In genomic region chr9:91364127-91364970, GRCm38 (mm10) we compare ENCODE assay signal across 9 mouse cellular contexts. TPM values are rescaled to one million over a fixed set of nuclear protein-coding genes. Genes with fewer than 3 reads are reported as not detected.
A peak's percentile ranks its signal among the peaks of the same experiment; 100 is the strongest.
DNase-seq lines count a peak whose midpoint lies in the region; ATAC-seq and TF ChIP-seq lines count a peak whose summit lies in the region.
"Had no signal": no experiment of that assay in that cellular context is flagged by ENCODE, and none has a peak within 500 bp of the region (broad histone marks: within the 10 kb centered on the region; RNA-seq: fewer than 3 reads in every experiment).

No protein-coding gene starts in this region.

- H3K27ac ChIP-seq in heart, embryonic 12.5 days (ENCODE audit: poor library complexity, severe bottlenecking): no peak overlapping the region
- no peak overlapping the region for H3K27ac ChIP-seq in bone marrow macrophage, adult 2 months (ENCODE audit: insufficient read depth, low read depth, low read length)
- peak overlapping the region; percentile 93 for H3K27ac ChIP-seq in forebrain, embryonic 13.5 days
- no peak overlapping the region for H3K27ac ChIP-seq in liver, embryonic 14.5 days
- H3K27ac ChIP-seq in stomach, embryonic 14.5 days (ENCODE audit: low read length): no peak overlapping the region
- no peak overlapping the region for H3K27ac ChIP-seq in thymus, adult 2 months (ENCODE audit: control insufficient read depth, insufficient read depth, low read length)

- H3K9me3 ChIP-seq in heart, embryonic 12.5 days (replicated peaks): 0 out of 2 replicates have a peak, but pooled peaks cover 2% of the 10 kb centered on the region
- no peaks in the 10 kb centered on the region for H3K9me3 ChIP-seq in forebrain, embryonic 13.5 days (replicated peaks)
- no peaks in the 10 kb centered on the region for H3K9me3 ChIP-seq in liver, embryonic 14.5 days (ENCODE audit: control insufficient read depth, low read length)
- no peaks in the 10 kb centered on the region for H3K9me3 ChIP-seq in stomach, embryonic 14.5 days (ENCODE audit: control insufficient read depth, low read depth, low read length)

- H3K4me2 ChIP-seq in heart, embryonic 12.5 days: peak overlapping the region; percentile 53
- H3K4me2 ChIP-seq in forebrain, embryonic 13.5 days: peak overlapping the region; percentile 63
- H3K4me2 ChIP-seq in liver, embryonic 14.5 days (ENCODE audit: low read depth): peak overlapping the region; percentile 22; the same call in 1 of the 2 replicates
- peak overlapping the region; percentile 14; the same call in 1 of the 2 replicates for H3K4me2 ChIP-seq in stomach, embryonic 14.5 days (replicated peaks; ENCODE audit: low read depth, low read length)

- no peak for TF ChIP-seq CTCF in bone marrow macrophage, adult 2 months (IDR thresholded peaks at IDR 0.05; ENCODE audit: low read depth, low read length)
- TF ChIP-seq CTCF in liver, embryonic 14.5 days (IDR thresholded peaks at IDR 0.05; ENCODE audit: low read depth): no peak
- no peak for TF ChIP-seq CTCF in thymus, adult 2 months (IDR thresholded peaks at IDR 0.05; ENCODE audit: borderline replicate concordance, control insufficient read depth, extremely low read depth, insufficient read depth, low read length, poor library complexity)

- H3K4me1 ChIP-seq in heart, embryonic 12.5 days (replicated peaks): peaks cover 23% of the 10 kb centered on the region
- no peaks in the 10 kb centered on the region; the same call in 1 of the 2 replicates for H3K4me1 ChIP-seq in bone marrow macrophage, adult 2 months (ENCODE audit: control insufficient read depth, insufficient read depth, low read length)
- peaks cover 9% of the 10 kb centered on the region; the same call in 1 of the 2 replicates for H3K4me1 ChIP-seq in forebrain, embryonic 13.5 days
- no peaks in the 10 kb centered on the region for H3K4me1 ChIP-seq in liver, embryonic 14.5 days (replicated peaks; ENCODE audit: control insufficient read depth in 2 of 2, insufficient read depth in 2 of 2, low read length in 1 of 2)
- H3K4me1 ChIP-seq in stomach, embryonic 14.5 days (ENCODE audit: control insufficient read depth, insufficient read depth, low read length): 0 out of 2 replicates have a peak, but pooled peaks cover 4% of the 10 kb centered on the region
- peaks cover 5% of the 10 kb centered on the region; the same call in 1 of the 2 replicates for H3K4me1 ChIP-seq in thymus, adult 2 months (replicated peaks; ENCODE audit: control insufficient read depth, insufficient read depth, low read length)

- H3K9ac ChIP-seq in heart, embryonic 12.5 days: no peak overlapping the region
- H3K9ac ChIP-seq in forebrain, embryonic 13.5 days: peak overlapping the region; percentile 95
- no peak overlapping the region for H3K9ac ChIP-seq in liver, embryonic 14.5 days (replicated peaks)
- no peak overlapping the region for H3K9ac ChIP-seq in stomach, embryonic 14.5 days (replicated peaks; ENCODE audit: low read depth, low read length)

- no peaks in the 10 kb centered on the region for H3K36me3 ChIP-seq in heart, embryonic 12.5 days
- H3K36me3 ChIP-seq in forebrain, embryonic 13.5 days (ENCODE audit: poor library complexity, severe bottlenecking): peaks cover 9% of the 10 kb centered on the region
- H3K36me3 ChIP-seq in liver, embryonic 14.5 days (replicated peaks; ENCODE audit: control insufficient read depth, insufficient read depth, low read depth): no peaks in the 10 kb centered on the region
- H3K36me3 ChIP-seq in stomach, embryonic 14.5 days (ENCODE audit: control insufficient read depth, insufficient read depth, low read length): no peaks in the 10 kb centered on the region
- H3K36me3 ChIP-seq in thymus, adult 2 months (ENCODE audit: control insufficient read depth, insufficient read depth, low read length): no peaks in the 10 kb centered on the region

- H3K27me3 ChIP-seq in heart, embryonic 12.5 days (replicated peaks): peaks cover 91% of the 10 kb centered on the region
- H3K27me3 ChIP-seq in forebrain, embryonic 13.5 days: peaks cover 68% of the 10 kb centered on the region
- peaks cover 89% of the 10 kb centered on the region for H3K27me3 ChIP-seq in liver, embryonic 14.5 days (ENCODE audit: control insufficient read depth, insufficient read depth, low read length)
- peaks cover 49% of the 10 kb centered on the region for H3K27me3 ChIP-seq in stomach, embryonic 14.5 days (ENCODE audit: control insufficient read depth, insufficient read depth, low read length)
- peaks cover 22% of the 10 kb centered on the region; the same call in 1 of the 2 replicates for H3K27me3 ChIP-seq in thymus, adult 2 months (ENCODE audit: control insufficient read depth, insufficient read depth, low read length)

- 2% methylated on average over 77 of the region's 77 CpGs for WGBS in heart, embryonic 12.5 days
- under 1% methylated on average over 76 of the region's 77 CpGs for WGBS in forebrain, embryonic 13.5 days
- under 1% methylated on average over 76 of the region's 77 CpGs for WGBS in liver, embryonic 14.5 days (ENCODE audit: insufficient replicate concordance)
- WGBS in stomach, embryonic 14.5 days: 1% methylated on average over 77 of the region's 77 CpGs
- 3% methylated on average over 77 of the region's 77 CpGs for WGBS in thymus, adult 2 months

- H3K4me3 ChIP-seq in heart, embryonic 12.5 days: peak overlapping the region; percentile 33
- H3K4me3 ChIP-seq in bone marrow macrophage, adult 2 months (ENCODE audit: insufficient read depth, low read length): peak overlapping the region; percentile 53
- peak overlapping the region; percentile 71 for H3K4me3 ChIP-seq in forebrain, embryonic 13.5 days
- 0 out of 4 replicates have a peak overlapping the region, but pooled peaks of 1 of the 2 experiments have one; percentile 10 for H3K4me3 ChIP-seq in liver, embryonic 14.5 days (ENCODE audit: insufficient read depth in 1 of 2, low read depth in 2 of 2, low read length in 2 of 2)
- peak overlapping the region; percentile 17 for H3K4me3 ChIP-seq in stomach, embryonic 14.5 days (ENCODE audit: low read depth, low read length)
- H3K4me3 ChIP-seq in thymus, adult 2 months (ENCODE audit: control insufficient read depth, insufficient read depth, low read length): no peak overlapping the region

- TF ChIP-seq POLR2A in bone marrow macrophage, adult 2 months (IDR thresholded peaks at IDR 0.05; ENCODE audit: borderline replicate concordance, low read depth, low read length): no peak
- no peak for TF ChIP-seq POLR2A in thymus, adult 2 months (IDR thresholded peaks at IDR 0.05; ENCODE audit: control insufficient read depth, extremely low read depth, insufficient read depth, low read length, poor library complexity)

- TF ChIP-seq EP300 in liver, embryonic 14.5 days (IDR thresholded peaks at IDR 0.05; ENCODE audit: low read depth): no peak

- DNase-seq in heart, postnatal 4 days: no peak
- DNase-seq in liver, embryonic 14.5 days (ENCODE audit: low read depth in 3 of 3, low spot score in 3 of 3): no peak
- DNase-seq in thymus, adult 2 months: no peak
- DNase-seq in ovary, adult 18-20 months (ENCODE audit: low spot score): no peak

- ATAC-seq in heart, embryonic 12.5 days (ENCODE audit: insufficient number of reproducible peaks, low FRiP score): peak; percentile 49
- ATAC-seq in forebrain, embryonic 13.5 days: peak; percentile 16
- no peak for ATAC-seq in liver, embryonic 14.5 days (ENCODE audit: insufficient read depth)
- ATAC-seq in stomach, embryonic 14.5 days (ENCODE audit: insufficient number of reproducible peaks, insufficient read depth, low FRiP score, low read depth): peak; percentile 42

RNA-seq across cellular contexts. Expression of gene Zic1, which starts 1.3 kb away (rescaled TPM):
- 0.08 TPM in 1 of 2 replicates, not detected in the other for polyA plus RNA-seq in heart, embryonic 12.5 days (2016; fragmentation: Nextera tagmentation; extraction: Ambion mirVana)
- total RNA-seq in heart, postnatal 4 days (2021): not detected
- not detected in 2 replicates for polyA plus RNA-seq in bone marrow macrophage, adult 2 months (2012; ENCODE audit: insufficient read depth, insufficient read length, missing spikeins)
- polyA plus RNA-seq in forebrain, embryonic 13.5 days (2015; fragmentation: Nextera tagmentation; extraction: Ambion mirVana): 10.8 and 15.1 TPM in 2 replicates
- 0.07 and 0.28 TPM in 2 replicates for polyA plus RNA-seq in liver, embryonic 14.5 days (2012; rRNA removed)
- polyA plus RNA-seq in liver, embryonic 14.5 days (2014; fragmentation: Nextera tagmentation; extraction: Ambion mirVana): not detected in 2 replicates
- not detected in 2 replicates for polyA plus RNA-seq in stomach, embryonic 14.5 days (2014; fragmentation: Nextera tagmentation; extraction: Ambion mirVana)
- polyA plus RNA-seq in thymus, adult 2 months (2012; rRNA removed): 0.19 and 0.28 TPM in 2 replicates
- polyA plus RNA-seq: large intestine, adult 2 months had no signal

RNA-seq across cellular contexts. Expression of gene Zic4, which starts 2.1 kb away (rescaled TPM):
- 0.27 TPM in 1 of 2 replicates, not detected in the other for polyA plus RNA-seq in heart, embryonic 12.5 days (2016; fragmentation: Nextera tagmentation; extraction: Ambion mirVana)
- total RNA-seq in heart, postnatal 4 days (2021): not detected
- polyA plus RNA-seq in bone marrow macrophage, adult 2 months (2012; ENCODE audit: insufficient read depth, insufficient read length, missing spikeins): not detected in 2 replicates
- polyA plus RNA-seq in forebrain, embryonic 13.5 days (2015; fragmentation: Nextera tagmentation; extraction: Ambion mirVana): 48.4 and 62.0 TPM in 2 replicates
- 0.01 and 0.11 TPM in 2 replicates for polyA plus RNA-seq in liver, embryonic 14.5 days (2012; rRNA removed)
- not detected in 2 replicates for polyA plus RNA-seq in liver, embryonic 14.5 days (2014; fragmentation: Nextera tagmentation; extraction: Ambion mirVana)
- polyA plus RNA-seq in stomach, embryonic 14.5 days (2014; fragmentation: Nextera tagmentation; extraction: Ambion mirVana): not detected in 2 replicates
- not detected in 2 replicates for polyA plus RNA-seq in thymus, adult 2 months (2012; rRNA removed)
- polyA plus RNA-seq: large intestine, adult 2 months had no signal

Comparison
In these comparisons a context has a peak if more than half of its experiments do, and no peak if none do; other contexts are left out.
1. RNA of gene Zic4, which starts 2.1 kb away (polyA plus RNA-seq): 48.4 to 62.0 TPM in forebrain, embryonic 13.5 days; 0.27 TPM in heart, embryonic 12.5 days, 0.01 to 0.11 TPM in liver, embryonic 14.5 days, not detected in bone marrow macrophage, adult 2 months, not detected in stomach, embryonic 14.5 days and not detected in thymus, adult 2 months; every median in the first group is over 10 times any median in the second.
2. Peak in every context shown above with its lines, with median percentiles within 50 percentile points of each other: H3K4me2 ChIP-seq.